Mouse (Mus musculus) monocyte, adult 5-6 weeks (primary cell): Measurements from ENCODE around the gene Olfr313. TPM values are rescaled to one million over a fixed set of nuclear protein-coding genes. Genes with fewer than 3 reads are reported as not detected.
"Not testable (repeated sequence)": the region's sequence is repeated elsewhere in the genome, so short reads cannot be mapped to it uniquely, and the experiment has no call there.

Experiments
- ATAC-seq: fragments of 153-309, 156-312 bp; replicated peaks from 2 replicates; pipeline ENCODE4 v1.8.0; 2017; ENCODE audit warnings: mild to moderate bottlenecking; ENCODE audit not compliant: low TSS enrichment, insufficient number of reproducible peaks, severe bottlenecking, poor library complexity, low FRiP score
- total RNA-seq: library from RNA; stranded (forward); fragments of 200-1000, 200-491, 200-594 nt; gene quantifications from 3 replicates; pipeline ENCODE4 v1.2.3, GENCODE M21; 2017

Olfr313 gene
- not detected in 3 replicates for total RNA-seq

GRCm38 (mm10) chr11:58814700-58815099 lies at the start of gene Olfr313:
Gene Olfr313 (plus strand): TSS chr11:58815000.
- ATAC-seq = not testable (repeated sequence)

- ATAC-seq = no peak
These were observed 41.9 kb upstream of the Olfr313 start, which contains the start of gene Olfr315 for GRCm38 (mm10) chr11:58772888-58773287. Gene Olfr315 (plus strand): TSS chr11:58773188.

- ATAC-seq = no peak
These were observed 32.2 kb upstream of the Olfr313 start, which contains the start of gene Olfr314 for GRCm38 (mm10) chr11:58782480-58783089. Gene Olfr314 (plus strand): TSS chr11:58782952.

- ATAC-seq = no peak
These were observed 30.6 kb upstream of the Olfr313 start for GRCm38 (mm10) chr11:58784182-58784581.

GRCm38 (mm10) chr11:58787651-58788050 lies 27.1 kb upstream of the Olfr313 start:
- ATAC-seq = no peak

GRCm38 (mm10) chr11:58788346-58788745 lies 26.5 kb upstream of the Olfr313 start:
- ATAC-seq = no peak

GRCm38 (mm10) chr11:58789532-58789931 lies 25.3 kb upstream of the Olfr313 start:
- ATAC-seq = no peak

- no peak for ATAC-seq
These were observed 24.7 kb upstream of the Olfr313 start for GRCm38 (mm10) chr11:58790053-58790452.

- ATAC-seq = no peak
These were observed 24.2 kb upstream of the Olfr313 start for GRCm38 (mm10) chr11:58790646-58791045.

GRCm38 (mm10) chr11:58795856-58796255 lies 18.9 kb upstream of the Olfr313 start:
- no peak for ATAC-seq

- ATAC-seq = no peak
These were observed 17.9 kb upstream of the Olfr313 start for GRCm38 (mm10) chr11:58796850-58797249.

GRCm38 (mm10) chr11:58799747-58800146 lies 15.1 kb upstream of the Olfr313 start:
- no peak for ATAC-seq

GRCm38 (mm10) chr11:58801558-58802228 lies 13.1 kb upstream of the Olfr313 start, which contains the start of gene Fam183b:
Gene Fam183b (minus strand): TSS chr11:58801960.
- ATAC-seq = no peak

GRCm38 (mm10) chr11:58803871-58804270 lies 10.9 kb upstream of the Olfr313 start:
- ATAC-seq = no peak

GRCm38 (mm10) chr11:58804393-58804792 lies 10.4 kb upstream of the Olfr313 start:
- no peak for ATAC-seq

GRCm38 (mm10) chr11:58812001-58812400 lies 2.8 kb upstream of the Olfr313 start:
- ATAC-seq = no peak

- no peak for ATAC-seq
These were observed 876 bp downstream of the Olfr313 start for GRCm38 (mm10) chr11:58815676-58816075.

GRCm38 (mm10) chr11:58828937-58829336 lies 14.1 kb downstream of the Olfr313 start, which contains the start of gene Olfr312:
Gene Olfr312 (plus strand): TSS chr11:58829237.
- not testable (repeated sequence) for ATAC-seq

- no peak for ATAC-seq
These were observed 15.0 kb downstream of the Olfr313 start for GRCm38 (mm10) chr11:58829764-58830163.

GRCm38 (mm10) chr11:58832541-58832940 lies 17.7 kb downstream of the Olfr313 start:
- ATAC-seq = not testable (repeated sequence)
